Mouse (Mus musculus): ENCODE measurements around the gene Syn3. TPM values are rescaled to one million over a fixed set of nuclear protein-coding genes. Genes with fewer than 3 reads are reported as not detected.
A peak's percentile ranks its signal among the peaks of the same experiment; 100 is the strongest.

Gene Syn3
- polyA plus RNA-seq, 1 experiment from 2014 or later = 2.1 TPM

- ATAC-seq = peak; percentile 62
Observed at GRCm38 (mm10) chr10:86339649-86340379, 158.9 kb downstream of the Syn3 start.

GRCm38 (mm10) chr10:86339121-86339520 is 159.6 kb downstream of the Syn3 start:
- H3K9ac ChIP-seq = no peak overlapping the region
- H3K4me2 ChIP-seq (replicated peaks) = no peak overlapping the region
- no peaks in the 10 kb centered on the region for H3K27me3 ChIP-seq (replicated peaks)
- 0 out of 2 replicates have a peak, but pooled peaks cover 3% of the 10 kb centered on the region for H3K36me3 ChIP-seq
- no peak for ATAC-seq
- H3K4me3 ChIP-seq (replicated peaks) = no peak overlapping the region
- WGBS = 81% methylated on average over 4 of the region's 4 CpGs
- no peaks in the 10 kb centered on the region for H3K9me3 ChIP-seq
- peak overlapping the region; percentile 52 for H3K27ac ChIP-seq
- H3K4me1 ChIP-seq (replicated peaks) = peaks cover 53% of the 10 kb centered on the region

More at GRCm38 (mm10) chr10:86339649-86340379, 158.9 kb downstream of the Syn3 start:
- WGBS = 50% methylated on average over 2 of the region's 2 CpGs
- Histone ChIP-seq H3K36me3 (peaks cover 7% of the 10 kb centered on the region; the same call in 1 of the 2 replicates), H3K9ac (no peak overlapping the region), H3K4me3 (replicated peaks) (no peak overlapping the region), H3K27ac (peak overlapping the region; percentile 52), H3K4me2 (replicated peaks) (no peak overlapping the region), H3K9me3 (no peaks in the 10 kb centered on the region), H3K4me1 (replicated peaks) (peaks cover 48% of the 10 kb centered on the region), H3K27me3 (replicated peaks) (no peaks in the 10 kb centered on the region)

- Histone ChIP-seq H3K4me3 (replicated peaks) (no peak overlapping the region), H3K4me2 (replicated peaks) (no peak overlapping the region), H3K4me1 (replicated peaks) (peaks cover 53% of the 10 kb centered on the region)
Observed at GRCm38 (mm10) chr10:86338121-86338715, 160.5 kb downstream of the Syn3 start.

GRCm38 (mm10) chr10:86337239-86337638 is 161.5 kb downstream of the Syn3 start:
- peaks cover 50% of the 10 kb centered on the region for H3K4me1 ChIP-seq (replicated peaks)

More at GRCm38 (mm10) chr10:86338121-86338715, 160.5 kb downstream of the Syn3 start:
- Histone ChIP-seq H3K27ac (no peak overlapping the region), H3K36me3 (no peaks in the 10 kb centered on the region), H3K9ac (no peak overlapping the region), H3K9me3 (no peaks in the 10 kb centered on the region), H3K27me3 (replicated peaks) (no peaks in the 10 kb centered on the region)
- 64% methylated on average over 4 of the region's 4 CpGs for WGBS
- no peak for ATAC-seq

GRCm38 (mm10) chr10:86336506-86336905 is 162.2 kb downstream of the Syn3 start:
- peaks cover 50% of the 10 kb centered on the region for H3K4me1 ChIP-seq (replicated peaks)

More at GRCm38 (mm10) chr10:86337239-86337638, 161.5 kb downstream of the Syn3 start:
- no peak overlapping the region for H3K4me2 ChIP-seq (replicated peaks)
- no peak overlapping the region for H3K4me3 ChIP-seq (replicated peaks)
- ATAC-seq = no peak
- H3K9me3 ChIP-seq = no peaks in the 10 kb centered on the region
- H3K9ac ChIP-seq = no peak overlapping the region
- no peaks in the 10 kb centered on the region for H3K27me3 ChIP-seq (replicated peaks)
- H3K27ac ChIP-seq = no peak overlapping the region
- no peaks in the 10 kb centered on the region for H3K36me3 ChIP-seq
- WGBS = 52% methylated on average over 2 of the region's 3 CpGs

GRCm38 (mm10) chr10:86334581-86334980 is 164.1 kb downstream of the Syn3 start:
- no peak overlapping the region for H3K27ac ChIP-seq
- H3K4me1 ChIP-seq (replicated peaks) = peaks cover 42% of the 10 kb centered on the region

More at GRCm38 (mm10) chr10:86336506-86336905, 162.2 kb downstream of the Syn3 start:
- Histone ChIP-seq H3K27me3 (replicated peaks) (no peaks in the 10 kb centered on the region), H3K36me3 (no peaks in the 10 kb centered on the region), H3K27ac (no peak overlapping the region), H3K9ac (no peak overlapping the region), H3K4me3 (replicated peaks) (no peak overlapping the region), H3K9me3 (no peaks in the 10 kb centered on the region), H3K4me2 (replicated peaks) (no peak overlapping the region)
- ATAC-seq = no peak
- 52% methylated on average over 1 of the region's 1 CpGs for WGBS

GRCm38 (mm10) chr10:86332942-86333341 is 165.8 kb downstream of the Syn3 start:
- no peaks in the 10 kb centered on the region for H3K36me3 ChIP-seq
- H3K27me3 ChIP-seq (replicated peaks) = no peaks in the 10 kb centered on the region
- no peak overlapping the region for H3K9ac ChIP-seq
- H3K27ac ChIP-seq = no peak overlapping the region
- H3K9me3 ChIP-seq = no peaks in the 10 kb centered on the region
- H3K4me1 ChIP-seq (replicated peaks) = peaks cover 34% of the 10 kb centered on the region
- no peak overlapping the region for H3K4me2 ChIP-seq (replicated peaks)
- WGBS = 58% methylated on average over 3 of the region's 3 CpGs
- ATAC-seq = 0 out of 2 replicates have a peak, but pooled peaks have one; percentile 58
- H3K4me3 ChIP-seq (replicated peaks) = no peak overlapping the region

More at GRCm38 (mm10) chr10:86334581-86334980, 164.1 kb downstream of the Syn3 start:
- ATAC-seq = no peak
- Histone ChIP-seq H3K27me3 (replicated peaks) (no peaks in the 10 kb centered on the region), H3K36me3 (no peaks in the 10 kb centered on the region), H3K9me3 (no peaks in the 10 kb centered on the region), H3K9ac (no peak overlapping the region), H3K4me2 (replicated peaks) (no peak overlapping the region), H3K4me3 (replicated peaks) (no peak overlapping the region)
- WGBS = 42% methylated on average over 8 of the region's 8 CpGs

- Histone ChIP-seq H3K9ac (no peak overlapping the region), H3K4me2 (replicated peaks) (no peak overlapping the region; the same call in 1 of the 2 replicates), H3K27me3 (replicated peaks) (no peaks in the 10 kb centered on the region), H3K9me3 (no peaks in the 10 kb centered on the region), H3K27ac (peak overlapping the region; percentile 68), H3K36me3 (no peaks in the 10 kb centered on the region), H3K4me3 (replicated peaks) (no peak overlapping the region), H3K4me1 (replicated peaks) (peaks cover 32% of the 10 kb centered on the region)
- peak; percentile 21; the same call in 1 of the 2 replicates for ATAC-seq
- 17% methylated on average over 7 of the region's 7 CpGs for WGBS
Observed at GRCm38 (mm10) chr10:86331681-86332281, 166.9 kb downstream of the Syn3 start.

GRCm38 (mm10) chr10:86330993-86331680 is 167.6 kb downstream of the Syn3 start:
- WGBS = 59% methylated on average over 5 of the region's 5 CpGs
- Histone ChIP-seq H3K9ac (no peak overlapping the region), H3K36me3 (no peaks in the 10 kb centered on the region), H3K27ac (peak overlapping the region; percentile 68), H3K27me3 (replicated peaks) (no peaks in the 10 kb centered on the region), H3K4me2 (replicated peaks) (no peak overlapping the region; the same call in 1 of the 2 replicates), H3K9me3 (no peaks in the 10 kb centered on the region), H3K4me1 (replicated peaks) (peaks cover 32% of the 10 kb centered on the region), H3K4me3 (replicated peaks) (no peak overlapping the region)
- ATAC-seq = no peak

GRCm38 (mm10) chr10:86329241-86329882 is 169.3 kb downstream of the Syn3 start:
- no peak for ATAC-seq
- Histone ChIP-seq H3K4me1 (replicated peaks) (peaks cover 22% of the 10 kb centered on the region), H3K36me3 (no peaks in the 10 kb centered on the region), H3K9me3 (no peaks in the 10 kb centered on the region), H3K4me2 (replicated peaks) (no peak overlapping the region), H3K9ac (no peak overlapping the region), H3K27ac (no peak overlapping the region), H3K4me3 (replicated peaks) (no peak overlapping the region), H3K27me3 (replicated peaks) (no peaks in the 10 kb centered on the region)
- WGBS = 95% methylated on average over 8 of the region's 8 CpGs

- Histone ChIP-seq H3K4me2 (replicated peaks) (no peak overlapping the region), H3K36me3 (no peaks in the 10 kb centered on the region), H3K9me3 (no peaks in the 10 kb centered on the region), H3K4me3 (replicated peaks) (no peak overlapping the region), H3K27me3 (replicated peaks) (no peaks in the 10 kb centered on the region), H3K27ac (no peak overlapping the region), H3K4me1 (replicated peaks) (peaks cover 21% of the 10 kb centered on the region), H3K9ac (no peak overlapping the region)
- ATAC-seq = no peak
- WGBS = 67% methylated on average over 2 of the region's 2 CpGs
Observed at GRCm38 (mm10) chr10:86328691-86329090, 170.0 kb downstream of the Syn3 start.
